Mouse (Mus musculus) erythroblast, embryonic 14.5 days (primary cell): ENCODE results near the gene Gm4131.

Experiments used
- GATA1 ChIP-seq: IDR thresholded peaks from 2 replicates; pipeline ENCODE4 v1.6.1; 2012; ENCODE audit warnings: low read length, inconsistent platforms, mixed read lengths
- TAL1 ChIP-seq: IDR thresholded peaks from 3 replicates; pipeline ENCODE4 v1.6.1; 2012; ENCODE audit warnings: low read length, inconsistent platforms, mixed read lengths

- TF ChIP-seq GATA1 (no peak), TAL1 (no peak)
These were observed 101.8 kb downstream of the Gm4131 start for GRCm38 (mm10) chr14:62464966-62465365.
